Mouse (Mus musculus) kidney, embryonic 15.5 days (tissue): Measurements from ENCODE around the gene Adcy6. TPM values are rescaled to one million over a fixed set of nuclear protein-coding genes. Genes with fewer than 3 reads are reported as not detected.

ENCODE experiments used
- ATAC-seq: fragments of 200-750 bp; cut with Nextera tagmentation; replicated peaks from 2 replicates; pipeline ENCODE4 v1.8.0; 2017; ENCODE audit warnings: moderate TSS enrichment; ENCODE audit not compliant: low FRiP score
- H3K27ac ChIP-seq: fragments of 300-500 bp; sonication (generic); 2 replicates; pipeline ENCODE4 v1.5.1; 2015; ENCODE audit warnings: mild to moderate bottlenecking, inconsistent platforms
- H3K27me3 ChIP-seq: fragments of 300-500 bp; sonication (generic); 2 replicates; pipeline ENCODE4 v1.6.1; 2015; ENCODE audit warnings: inconsistent platforms
- H3K36me3 ChIP-seq: fragments of 300-500 bp; sonication (generic); 2 replicates; pipeline ENCODE4 v1.6.1; 2015; ENCODE audit warnings: inconsistent platforms
- H3K4me1 ChIP-seq: fragments of 300-500 bp; sonication (generic); 2 replicates; pipeline ENCODE4 v1.6.1; 2015; ENCODE audit warnings: inconsistent platforms
- H3K4me2 ChIP-seq: fragments of 300-500 bp; sonication (generic); 2 replicates; pipeline ENCODE4 v1.6.1; 2015; ENCODE audit warnings: moderate library complexity, mild to moderate bottlenecking, inconsistent platforms
- H3K4me3 ChIP-seq: fragments of 300-500 bp; sonication (generic); replicated peaks from 2 replicates; pipeline ENCODE4 v1.5.1; 2015; ENCODE audit warnings: mild to moderate bottlenecking, inconsistent platforms
- H3K9ac ChIP-seq: fragments of 300-500 bp; sonication (generic); 2 replicates; pipeline ENCODE4 v1.6.1; 2015; ENCODE audit warnings: mild to moderate bottlenecking, inconsistent platforms
- H3K9me3 ChIP-seq: fragments of 300-500 bp; sonication (generic); replicated peaks from 2 replicates; pipeline ENCODE4 v1.6.1; 2016; ENCODE audit warnings: inconsistent platforms
- WGBS: fragments of 180-500 bp; shearing (Covaris S2); methylation state at CpG from one replicate; pipeline ENCODE4 v1.1.7; 2015; ENCODE audit warnings: mixed read lengths; 5-methylcytosine and 5-hydroxymethylcytosine counted together
- polyA plus RNA-seq: library from polyadenylated mRNA; unstranded; fragments of >200 nt; fragmentation: Nextera tagmentation; extraction: Ambion mirVana; gene quantifications from 2 replicates; pipeline ENCODE4 v1.2.1, GENCODE M21; 2015

Adcy6 gene
- polyA plus RNA-seq, 1 experiment from 2014 or later = 25.4 TPM

DNA sequence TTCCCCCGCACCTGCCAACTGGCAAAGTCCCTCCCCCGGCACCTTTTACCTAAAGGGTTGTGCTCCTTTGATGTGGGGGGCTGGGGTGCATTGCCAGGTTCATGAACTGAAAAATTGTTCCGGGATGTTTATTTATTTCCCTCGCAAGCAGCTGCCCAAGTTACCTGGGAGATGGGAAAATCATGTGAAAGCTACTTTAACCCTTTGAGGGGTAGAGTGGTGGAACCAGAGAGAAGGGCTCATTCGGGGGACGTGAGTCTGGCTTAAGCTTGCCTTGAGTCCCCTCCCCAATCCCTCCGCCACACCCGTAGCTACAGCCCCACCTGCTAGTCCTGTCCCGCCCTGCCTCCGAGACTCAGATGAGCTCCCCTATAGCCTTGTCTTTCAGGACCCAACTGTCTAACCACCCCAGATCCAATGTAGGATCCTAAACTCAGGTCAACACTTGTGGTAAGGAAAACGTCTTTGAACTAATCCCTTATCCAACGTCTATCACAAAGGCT, 306 bp upstream of the Adcy6 start:
- Histone ChIP-seq H3K4me1 (peaks cover 45% of the 10 kb centered on the region), H3K27ac (peak overlapping the region; percentile 98), H3K4me2 (peak overlapping the region; percentile 93), H3K27me3 (no peaks in the 10 kb centered on the region), H3K9me3 (no peaks in the 10 kb centered on the region), H3K9ac (peak overlapping the region; percentile 90), H3K36me3 (peaks cover 10% of the 10 kb centered on the region), H3K4me3 (peak overlapping the region; percentile 81)
- 4% methylated on average over 12 of the region's 12 CpGs for WGBS
- ATAC-seq = no peak

DNA sequence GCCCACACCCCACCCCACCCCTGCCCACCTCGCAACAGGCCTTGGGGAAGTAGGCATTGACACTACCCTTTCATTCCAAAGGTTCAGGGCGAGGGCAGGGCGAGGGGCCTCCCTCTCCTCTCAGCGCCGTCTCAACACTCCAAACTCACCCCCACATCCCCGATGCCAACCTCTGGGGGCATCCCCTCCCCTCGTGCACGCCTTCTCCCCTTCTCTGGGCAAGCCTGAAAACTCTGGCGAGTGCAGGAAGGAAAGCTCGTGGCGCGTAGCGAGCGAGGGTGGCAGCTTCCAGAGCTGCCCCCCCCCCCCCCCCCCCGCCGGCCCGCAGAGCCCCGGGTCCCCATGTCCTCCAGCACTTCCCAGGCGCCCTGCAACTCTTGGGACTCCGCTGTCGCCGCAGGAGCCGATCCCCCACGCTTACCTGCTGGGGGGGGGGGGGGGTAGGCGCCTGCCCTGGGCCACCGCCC, 1.1 kb downstream of the Adcy6 start:
- H3K27ac ChIP-seq = peak overlapping the region; percentile 98
- H3K9me3 ChIP-seq = no peaks in the 10 kb centered on the region
- H3K36me3 ChIP-seq = peaks cover 21% of the 10 kb centered on the region
- peak; percentile 44 for ATAC-seq
- WGBS = 0% methylated on average over 9 of the region's 26 CpGs
- no peaks in the 10 kb centered on the region for H3K27me3 ChIP-seq
- peak overlapping the region; percentile 93 for H3K4me2 ChIP-seq
- peak overlapping the region; percentile 81 for H3K4me3 ChIP-seq
- peaks cover 59% of the 10 kb centered on the region for H3K4me1 ChIP-seq
- peak overlapping the region; percentile 90 for H3K9ac ChIP-seq

DNA sequence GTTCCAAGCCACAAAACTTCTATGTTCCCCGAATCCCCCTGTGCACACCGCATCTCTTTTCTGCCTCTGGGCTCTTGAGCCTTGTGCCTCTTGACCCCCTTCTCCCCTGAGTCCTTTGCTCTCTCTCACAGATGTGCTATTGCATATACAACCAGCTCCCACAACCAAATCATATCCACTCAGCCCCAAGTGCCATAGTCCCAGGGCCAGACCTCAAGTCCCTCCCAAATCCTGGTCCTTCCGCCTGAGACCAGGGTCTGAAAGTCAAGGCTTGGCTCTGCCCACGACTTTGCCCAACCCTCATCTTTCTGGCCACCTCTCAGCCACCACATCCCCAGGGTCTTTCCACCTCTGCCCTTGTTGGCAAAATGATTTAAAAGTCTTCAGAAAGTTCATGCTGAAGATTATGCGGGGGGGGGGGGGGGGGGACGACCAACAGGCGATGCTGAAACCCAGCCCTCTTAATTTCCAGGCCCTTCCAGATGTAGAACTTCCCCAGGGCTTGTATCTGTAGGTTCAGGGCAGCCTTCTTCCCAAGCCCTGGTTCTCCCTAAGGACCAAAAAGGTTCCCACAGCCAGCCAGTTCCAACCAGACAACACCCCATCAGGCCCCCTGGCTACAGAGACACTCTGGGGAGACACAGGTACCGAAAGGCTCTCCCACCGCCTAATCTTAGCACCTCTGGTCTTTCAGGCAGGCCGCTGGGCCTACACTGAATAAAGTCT, 1.7 kb downstream of the Adcy6 start:
- WGBS = 6% methylated on average over 10 of the region's 10 CpGs

DNA sequence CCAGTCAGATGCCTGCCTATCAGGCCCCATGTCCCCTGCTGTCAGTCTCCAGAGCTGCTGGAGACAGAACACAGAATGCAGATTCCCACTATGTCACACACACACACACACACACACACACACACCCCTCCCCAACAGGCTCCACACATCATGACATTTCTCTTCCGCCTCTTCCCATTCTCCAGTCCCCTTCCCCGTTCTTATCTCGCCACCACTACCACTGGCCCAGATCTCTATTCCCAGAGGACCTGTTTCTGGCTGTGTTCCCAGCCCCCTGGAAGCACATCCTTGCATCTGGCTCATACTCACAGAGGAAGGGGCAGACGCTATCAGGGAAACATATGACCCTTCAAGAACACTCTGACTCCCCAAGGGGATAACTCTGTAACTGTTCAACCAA, 2.3 kb downstream of the Adcy6 start:
- peak overlapping the region; percentile 93 for H3K4me2 ChIP-seq
- peak overlapping the region; percentile 90 for H3K9ac ChIP-seq
- H3K36me3 ChIP-seq = peaks cover 31% of the 10 kb centered on the region
- H3K4me1 ChIP-seq = peaks cover 71% of the 10 kb centered on the region
- WGBS = 27% methylated on average over 4 of the region's 4 CpGs
- peak overlapping the region; percentile 81 for H3K4me3 ChIP-seq
- no peak for ATAC-seq
- no peaks in the 10 kb centered on the region for H3K27me3 ChIP-seq
- H3K9me3 ChIP-seq = no peaks in the 10 kb centered on the region
- H3K27ac ChIP-seq = peak overlapping the region; percentile 98

More for the DNA sequence above, 1.7 kb downstream of the Adcy6 start:
- Histone ChIP-seq H3K9ac (peak overlapping the region; percentile 90), H3K4me2 (peak overlapping the region; percentile 93), H3K36me3 (peaks cover 27% of the 10 kb centered on the region), H3K27me3 (no peaks in the 10 kb centered on the region), H3K9me3 (no peaks in the 10 kb centered on the region), H3K4me1 (peaks cover 65% of the 10 kb centered on the region), H3K27ac (peak overlapping the region; percentile 98), H3K4me3 (peak overlapping the region; percentile 81)
- 0 out of 2 replicates have a peak, but pooled peaks have one; percentile 10 for ATAC-seq

DNA sequence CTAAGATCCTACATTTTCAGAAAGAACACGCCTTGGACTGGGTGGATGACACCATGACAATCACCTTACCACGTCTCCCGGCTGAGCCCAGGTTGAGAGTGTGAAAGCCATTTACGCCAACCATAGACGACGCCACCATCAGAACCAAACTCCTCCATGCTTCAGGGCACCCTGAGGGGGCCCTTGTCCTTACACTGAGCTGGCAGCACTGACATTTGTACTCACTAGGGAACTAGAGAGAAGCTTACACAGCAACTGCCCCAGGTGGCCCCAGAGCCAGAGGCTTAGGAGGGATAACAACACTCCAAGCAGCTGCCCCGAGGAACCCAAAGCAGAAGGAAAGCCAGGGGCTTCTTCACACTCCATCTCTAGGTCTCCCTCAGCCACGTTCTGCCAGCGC, 3.1 kb downstream of the Adcy6 start:
- no peaks in the 10 kb centered on the region for H3K27me3 ChIP-seq
- peak overlapping the region; percentile 81 for H3K4me3 ChIP-seq
- peak overlapping the region; percentile 43; the same call in 1 of the 2 replicates for H3K27ac ChIP-seq
- peaks cover 79% of the 10 kb centered on the region for H3K4me1 ChIP-seq
- H3K9ac ChIP-seq = 0 out of 2 replicates have a peak overlapping the region, but pooled peaks have one; percentile 18
- peaks cover 31% of the 10 kb centered on the region for H3K36me3 ChIP-seq
- ATAC-seq = no peak
- 59% methylated on average over 9 of the region's 9 CpGs for WGBS
- H3K4me2 ChIP-seq = peak overlapping the region; percentile 93
- no peaks in the 10 kb centered on the region for H3K9me3 ChIP-seq

DNA sequence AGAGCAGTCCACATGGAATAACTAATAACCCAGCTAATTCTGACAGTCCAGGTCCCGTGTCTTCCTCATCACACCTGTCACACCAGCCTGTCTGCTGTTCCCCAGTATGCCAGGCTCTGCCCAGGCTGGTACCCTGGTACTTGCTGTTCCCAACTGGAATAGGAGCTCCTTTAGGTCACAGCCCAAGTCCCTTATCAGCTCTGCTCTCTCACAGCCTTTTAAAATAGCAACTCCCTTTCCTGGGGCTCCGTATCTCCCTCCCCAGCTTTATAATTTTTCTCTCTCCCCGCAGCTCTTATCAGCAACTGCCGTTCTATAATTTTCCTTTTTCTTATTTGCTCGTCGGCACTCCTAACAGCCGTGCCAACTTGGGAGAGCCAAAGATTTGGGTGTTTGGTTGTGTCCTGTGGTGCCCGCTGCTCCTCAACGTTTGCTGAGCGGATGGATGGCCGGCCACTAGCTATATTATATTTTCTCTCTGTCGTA, 3.8 kb downstream of the Adcy6 start:
- Histone ChIP-seq H3K9ac (no peak overlapping the region), H3K27me3 (no peaks in the 10 kb centered on the region), H3K4me3 (peak overlapping the region; percentile 81), H3K36me3 (peaks cover 35% of the 10 kb centered on the region), H3K4me1 (peaks cover 86% of the 10 kb centered on the region), H3K9me3 (no peaks in the 10 kb centered on the region), H3K27ac (0 out of 2 replicates have a peak overlapping the region, but pooled peaks have one; percentile 43), H3K4me2 (peak overlapping the region; percentile 93)
- WGBS = 79% methylated on average over 12 of the region's 12 CpGs
- ATAC-seq = no peak

DNA sequence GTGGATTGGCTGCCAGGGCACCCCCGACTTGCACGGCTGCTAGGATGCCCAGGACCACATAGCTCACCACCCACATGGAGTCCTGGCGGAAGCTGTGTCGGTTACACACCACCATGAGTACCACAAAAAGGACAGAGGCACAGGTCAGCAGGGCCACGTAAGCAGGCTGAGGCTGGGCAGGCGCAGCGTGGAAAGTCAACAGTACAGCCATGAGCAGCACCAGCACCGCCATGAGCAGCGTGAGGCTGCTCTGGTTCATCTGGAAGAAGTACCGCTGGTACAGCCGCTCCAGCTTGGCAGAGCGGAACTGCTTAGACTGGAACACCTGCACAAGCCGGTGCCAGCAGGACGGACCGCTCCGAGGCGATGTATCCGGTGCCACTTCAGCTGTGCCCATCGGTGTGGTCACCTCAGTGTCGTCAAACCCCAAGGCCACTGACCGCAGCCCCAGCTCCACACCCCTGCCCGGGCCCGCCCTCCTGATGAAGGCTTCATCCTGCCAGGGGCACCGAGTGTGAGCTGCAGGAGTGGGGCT, 5.8 kb downstream of the Adcy6 start:
- no peaks in the 10 kb centered on the region for H3K27me3 ChIP-seq
- no peak overlapping the region for H3K9ac ChIP-seq
- WGBS = 86% methylated on average over 24 of the region's 24 CpGs
- H3K36me3 ChIP-seq = peaks cover 55% of the 10 kb centered on the region
- peak overlapping the region; percentile 63 for H3K4me2 ChIP-seq
- H3K9me3 ChIP-seq = no peaks in the 10 kb centered on the region
- peak overlapping the region; percentile 41; the same call in 1 of the 2 replicates for H3K4me3 ChIP-seq
- H3K27ac ChIP-seq = peak overlapping the region; percentile 92
- no peak for ATAC-seq
- peaks cover 83% of the 10 kb centered on the region for H3K4me1 ChIP-seq

DNA sequence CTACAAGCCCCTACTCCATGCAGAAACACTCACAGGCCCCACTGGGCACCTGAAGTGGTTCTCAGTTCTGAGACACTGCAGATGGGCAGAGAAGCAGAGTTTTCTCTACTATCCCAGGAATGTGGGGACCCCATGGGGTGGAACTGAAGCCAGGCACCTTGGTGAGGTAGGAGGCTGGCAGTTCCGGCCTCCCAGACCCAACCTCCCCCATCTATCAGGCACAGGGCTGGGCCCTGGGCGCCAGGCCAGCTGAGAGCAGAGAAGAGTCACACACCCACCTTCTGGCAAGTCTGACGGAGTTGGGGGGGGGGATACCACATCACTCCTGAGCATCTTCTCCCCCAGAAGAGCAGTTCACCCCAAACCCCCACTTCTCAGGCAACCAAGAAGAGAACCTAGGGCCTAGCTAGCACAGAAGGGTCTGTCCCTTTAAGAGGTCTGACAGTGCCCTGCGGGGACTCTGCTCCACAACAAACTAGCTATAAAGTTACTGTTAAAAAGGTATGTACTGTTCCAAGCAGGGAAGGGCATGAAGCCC, 6.9 kb downstream of the Adcy6 start:
- Histone ChIP-seq H3K27ac (peak overlapping the region; percentile 92), H3K27me3 (no peaks in the 10 kb centered on the region), H3K9me3 (no peaks in the 10 kb centered on the region), H3K4me3 (peak overlapping the region; percentile 41), H3K9ac (peak overlapping the region; percentile 51), H3K36me3 (peaks cover 65% of the 10 kb centered on the region), H3K4me2 (peak overlapping the region; percentile 63), H3K4me1 (peaks cover 76% of the 10 kb centered on the region)
- 37% methylated on average over 4 of the region's 4 CpGs for WGBS
- no peak for ATAC-seq

DNA sequence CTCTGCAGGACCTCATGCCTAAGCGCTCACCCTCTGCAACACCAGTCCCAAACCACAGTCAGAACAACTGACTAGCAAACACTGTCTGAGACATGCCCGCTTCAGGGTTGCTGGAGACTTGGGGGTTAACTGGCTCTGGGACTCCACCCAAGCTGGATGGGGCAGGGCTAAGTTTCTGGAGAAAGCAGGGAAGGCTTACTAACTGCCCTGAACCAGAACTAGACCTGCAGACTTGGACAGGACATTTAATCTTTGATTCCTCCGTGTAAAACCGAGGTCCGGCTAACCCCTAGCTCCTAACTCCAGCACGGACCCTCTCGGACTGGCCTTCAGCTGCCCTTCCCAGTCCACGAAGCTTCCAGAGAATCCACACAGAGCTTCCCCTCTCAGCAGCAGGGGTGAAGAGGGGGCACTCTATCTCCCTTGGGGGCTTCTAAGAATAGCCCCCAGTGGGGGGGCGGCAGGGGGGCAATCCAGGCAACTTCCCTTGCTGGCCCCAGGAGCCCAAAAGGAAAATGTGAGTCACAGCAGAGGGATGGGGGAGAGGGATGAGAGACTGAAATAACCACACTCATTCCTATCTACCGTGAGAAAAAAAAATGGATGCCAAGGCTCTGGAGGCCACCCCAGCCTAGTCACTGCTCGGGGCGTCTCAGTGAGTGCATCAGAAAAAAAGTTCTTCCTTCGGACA, 7.5 kb downstream of the Adcy6 start:
- WGBS = 28% methylated on average over 13 of the region's 13 CpGs
- ATAC-seq = peak; percentile 68
- peak overlapping the region; percentile 92 for H3K27ac ChIP-seq
- peak overlapping the region; percentile 41 for H3K4me3 ChIP-seq
- H3K27me3 ChIP-seq = no peaks in the 10 kb centered on the region
- H3K9ac ChIP-seq = peak overlapping the region; percentile 51
- H3K9me3 ChIP-seq = no peaks in the 10 kb centered on the region
- peak overlapping the region; percentile 63 for H3K4me2 ChIP-seq
- H3K36me3 ChIP-seq = peaks cover 72% of the 10 kb centered on the region
- peaks cover 69% of the 10 kb centered on the region for H3K4me1 ChIP-seq

DNA sequence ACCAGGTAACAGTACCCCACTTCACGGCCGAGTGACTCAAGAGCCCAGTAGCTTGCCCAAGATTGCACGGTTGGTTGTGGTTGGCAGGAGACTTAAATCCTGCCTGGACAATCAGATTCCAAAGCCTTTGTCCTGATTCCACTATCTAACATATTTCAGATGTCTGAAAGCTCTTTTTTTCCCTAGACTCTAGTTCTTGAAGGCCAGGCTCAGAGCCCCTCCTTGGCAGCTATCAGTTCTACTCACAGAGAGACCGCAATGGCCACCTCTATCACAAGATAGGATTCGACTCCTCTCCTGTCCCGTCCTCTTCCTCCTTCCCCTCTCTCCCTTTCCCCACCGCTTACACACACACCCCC, 8.1 kb downstream of the Adcy6 start:
- 36% methylated on average over 7 of the region's 7 CpGs for WGBS
- Histone ChIP-seq H3K4me1 (peaks cover 64% of the 10 kb centered on the region), H3K36me3 (peaks cover 77% of the 10 kb centered on the region), H3K4me3 (peak overlapping the region; percentile 41), H3K27ac (peak overlapping the region; percentile 92), H3K4me2 (peak overlapping the region; percentile 63), H3K27me3 (no peaks in the 10 kb centered on the region), H3K9me3 (no peaks in the 10 kb centered on the region), H3K9ac (peak overlapping the region; percentile 51; the same call in 1 of the 2 replicates)
- ATAC-seq = no peak

DNA sequence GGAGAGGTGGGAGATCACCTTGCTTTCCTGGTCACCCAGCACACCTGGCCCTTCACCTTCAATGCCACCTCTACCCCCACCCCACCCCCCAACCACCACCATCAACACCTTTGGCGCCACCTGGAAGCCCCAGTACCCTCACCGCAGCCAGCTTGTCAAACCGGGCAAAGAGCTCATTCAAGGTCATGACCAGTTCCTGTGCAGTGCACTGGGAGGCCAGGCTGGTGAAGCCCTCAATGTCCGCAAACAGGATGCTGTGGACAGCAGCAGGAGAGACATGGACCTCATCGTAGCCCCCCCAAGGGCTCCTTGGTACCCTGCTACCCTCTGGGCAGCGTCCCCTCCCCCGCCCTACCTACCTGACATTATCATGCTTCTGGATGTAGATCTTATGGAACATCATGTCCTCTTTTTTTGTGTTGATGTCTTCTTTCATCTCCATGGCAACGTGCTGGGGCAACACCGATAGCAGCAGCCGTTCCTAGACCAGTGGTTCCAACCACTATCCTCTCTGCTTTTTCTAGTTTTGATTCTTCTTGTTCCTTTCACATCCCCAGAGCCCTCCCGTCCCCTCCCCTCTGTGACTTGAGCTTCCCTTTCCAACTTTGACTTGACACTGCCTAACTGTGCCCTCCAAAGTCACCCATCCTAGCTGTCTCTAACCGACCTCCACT, 9.7 kb downstream of the Adcy6 start:
- H3K9ac ChIP-seq = no peak overlapping the region
- H3K27ac ChIP-seq = no peak overlapping the region
- no peak overlapping the region for H3K4me3 ChIP-seq
- no peak for ATAC-seq
- H3K36me3 ChIP-seq = peaks cover 84% of the 10 kb centered on the region
- 82% methylated on average over 12 of the region's 12 CpGs for WGBS
- no peak overlapping the region for H3K4me2 ChIP-seq
- H3K4me1 ChIP-seq = peaks cover 49% of the 10 kb centered on the region
- no peaks in the 10 kb centered on the region for H3K27me3 ChIP-seq
- H3K9me3 ChIP-seq = no peaks in the 10 kb centered on the region
